Mouse (Mus musculus) neural tube, embryonic 11.5 days (tissue): Measurements from ENCODE around the gene Olfr212. TPM values are rescaled to one million over a fixed set of nuclear protein-coding genes. Genes with fewer than 3 reads are reported as not detected.

Experiments
- polyA plus RNA-seq: library from polyadenylated mRNA; unstranded; fragments of >200 nt; fragmentation: Nextera tagmentation; extraction: Ambion mirVana; gene quantifications from 2 replicates; pipeline ENCODE4 v1.2.1, GENCODE M21; 2014

The Olfr212 gene
- polyA plus RNA-seq, 1 experiment from 2014 or later, result not detected

Other genes starting within 250 kb of the Olfr212 start
- gene Zfand4, start 242.3 kb upstream of the Olfr212 start, polyA plus RNA-seq, result 5.4 and 7.1 TPM in 2 replicates
- gene March8, start 168.5 kb upstream of the Olfr212 start, polyA plus RNA-seq, result 38.8 and 41.6 TPM in 2 replicates
- 1.0 and 2.3 TPM in 2 replicates for gene Alox5, start 45.3 kb upstream of the Olfr212 start, polyA plus RNA-seq
- not detected in 2 replicates for gene Olfr211, start 17.4 kb upstream of the Olfr212 start, polyA plus RNA-seq
- gene Olfr213, start 31.9 kb downstream of the Olfr212 start, polyA plus RNA-seq, result not detected in 2 replicates
- 0.31 and 0.43 TPM in 2 replicates for gene Gm5580, start 44.6 kb downstream of the Olfr212 start, polyA plus RNA-seq
- gene Olfr214, start 47.7 kb downstream of the Olfr212 start, polyA plus RNA-seq, result not detected in 2 replicates
- not detected in 2 replicates for gene Olfr215, start 77.7 kb downstream of the Olfr212 start, polyA plus RNA-seq
- gene Zfp422, start 122.5 kb downstream of the Olfr212 start, polyA plus RNA-seq, result 290 and 302 TPM in 2 replicates
- gene Depp1, start 144.1 kb downstream of the Olfr212 start, polyA plus RNA-seq, result 11.0 and 14.5 TPM in 2 replicates
- gene Rassf4, start 167.4 kb downstream of the Olfr212 start, polyA plus RNA-seq, result 38.0 and 38.3 TPM in 2 replicates
- gene Tmem72, start 210.4 kb downstream of the Olfr212 start, polyA plus RNA-seq, result 0.04 and 0.12 TPM in 2 replicates